Mouse (Mus musculus) forebrain, embryonic 16.5 days (tissue): Measurements from ENCODE around the gene Cd69. TPM values are rescaled to one million over a fixed set of nuclear protein-coding genes. Genes with fewer than 3 reads are reported as not detected.

Source experiments
- polyA plus RNA-seq: library from polyadenylated mRNA; unstranded; fragments of >200 nt; fragmentation: Nextera tagmentation; extraction: Ambion mirVana; gene quantifications from 2 replicates; pipeline ENCODE4 v1.2.1, GENCODE M21; 2015

The Cd69 gene
- polyA plus RNA-seq, 1 experiment from 2014 or later, result not detected

Other genes with a start within 250 kb of the Cd69 start
- gene Klrb1f, start 229.5 kb downstream of the Cd69 start, polyA plus RNA-seq, result 0.26 and 0.29 TPM in 2 replicates
- gene Clec2e, start 174.5 kb downstream of the Cd69 start, polyA plus RNA-seq, result not detected in 2 replicates
- gene Clec2d, start 94.8 kb downstream of the Cd69 start, polyA plus RNA-seq, result 0.18 and 0.40 TPM in 2 replicates
- gene 4922502D21Rik, start 56.4 kb upstream of the Cd69 start, polyA plus RNA-seq, result not detected in 2 replicates
- gene Clec12a, start 67.3 kb upstream of the Cd69 start, polyA plus RNA-seq, result 0.18 and 0.27 TPM in 2 replicates
- not detected in 2 replicates for gene Clec12b, start 110.4 kb upstream of the Cd69 start, polyA plus RNA-seq
- 0.86 and 1.2 TPM in 2 replicates for gene Clec1b, start 121.9 kb upstream of the Cd69 start, polyA plus RNA-seq
- 0.19 TPM in 1 of 2 replicates, not detected in the other for gene Clec9a, start 133.4 kb upstream of the Cd69 start, polyA plus RNA-seq
- gene Clec1a, start 176.6 kb upstream of the Cd69 start, polyA plus RNA-seq, result 0.80 and 0.84 TPM in 2 replicates
- gene Olr1, start 231.7 kb upstream of the Cd69 start, polyA plus RNA-seq, result not detected in 2 replicates
- gene Tmem52b, start 237.1 kb upstream of the Cd69 start, polyA plus RNA-seq, result 0.09 TPM in 1 of 2 replicates, not detected in the other